Mouse (Mus musculus) erythroblast, embryonic 14.5 days (primary cell): Measurements from ENCODE around the gene Fgfr3.

Experiments
- GATA1 ChIP-seq: IDR thresholded peaks from 2 replicates; pipeline ENCODE4 v1.6.1; 2012; ENCODE audit warnings: low read length, inconsistent platforms, mixed read lengths
- TAL1 ChIP-seq: IDR thresholded peaks from 3 replicates; pipeline ENCODE4 v1.6.1; 2012; ENCODE audit warnings: low read length, inconsistent platforms, mixed read lengths

DNA sequence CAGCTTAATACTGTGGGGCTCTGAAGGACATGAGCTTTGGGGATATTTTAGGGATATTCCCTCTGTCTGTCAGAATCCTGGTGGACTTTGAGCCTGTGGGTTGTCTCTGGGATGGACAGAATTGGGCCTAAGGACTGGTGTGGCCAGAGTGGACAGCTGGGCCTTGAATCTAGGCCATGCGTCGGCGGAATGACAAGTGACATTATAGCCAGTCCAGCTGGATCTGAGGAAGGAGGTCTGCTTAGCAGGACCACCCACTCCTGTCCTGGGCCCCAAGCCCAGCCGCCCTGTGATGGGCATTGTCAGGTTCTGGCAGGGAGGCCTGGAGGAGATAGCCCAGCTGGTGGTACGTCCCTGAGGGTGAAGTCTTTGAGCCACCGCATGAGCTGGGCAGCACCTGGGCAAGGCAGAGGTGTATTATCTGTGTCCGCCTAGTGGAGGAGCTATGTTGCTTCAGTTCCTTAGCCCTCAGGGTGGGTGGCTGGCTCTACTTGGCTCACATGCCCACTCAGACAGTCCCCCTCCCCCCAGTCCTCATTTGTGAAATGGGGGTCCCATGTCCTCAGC, 4.7 kb downstream of the Fgfr3 start:
- TF ChIP-seq GATA1, result no peak
- TF ChIP-seq TAL1, result no peak
